Mouse (Mus musculus) testis, adult 2 months (tissue): ENCODE data around the gene Vti1a. TPM values are rescaled to one million over a fixed set of nuclear protein-coding genes. Genes with fewer than 3 reads are reported as not detected.

Experiments
- H3K27ac ChIP-seq: fragments of 200-500 bp; 2 replicates; pipeline ENCODE4 v1.5.1; 2012; ENCODE audit warnings: low read depth, low read length; ENCODE audit not compliant: control insufficient read depth, insufficient read depth
- H3K27me3 ChIP-seq: fragments of 200-500 bp; 2 replicates; pipeline ENCODE4 v1.6.1; 2012; ENCODE audit warnings: mild to moderate bottlenecking, low read length, moderate library complexity; ENCODE audit not compliant: control insufficient read depth, insufficient read depth
- H3K36me3 ChIP-seq: fragments of 200-500 bp; 2 replicates; pipeline ENCODE4 v1.6.1; 2012; ENCODE audit warnings: mild to moderate bottlenecking, low read length; ENCODE audit not compliant: control insufficient read depth, insufficient read depth
- H3K4me1 ChIP-seq: fragments of 200-500 bp; 2 replicates; pipeline ENCODE4 v1.6.1; 2012; ENCODE audit warnings: low read length; ENCODE audit not compliant: control insufficient read depth, insufficient read depth
- H3K4me3 ChIP-seq: fragments of 200-500 bp; 2 replicates; pipeline ENCODE4 v1.5.1; 2012; ENCODE audit warnings: low read depth, mild to moderate bottlenecking, low read length, moderate library complexity, mixed read lengths; ENCODE audit not compliant: control insufficient read depth
- CTCF ChIP-seq: fragments of 200-500 bp; IDR thresholded peaks from 2 replicates; pipeline ENCODE4 v1.5.1; 2012; ENCODE audit warnings: low read depth, mild to moderate bottlenecking, inconsistent platforms, low read length, moderate library complexity; ENCODE audit not compliant: control insufficient read depth, insufficient read depth, insufficient replicate concordance
- POLR2A ChIP-seq: fragments of 200-500 bp; IDR thresholded peaks from 2 replicates; pipeline ENCODE4 v1.6.1; 2012; ENCODE audit warnings: low read depth, mild to moderate bottlenecking, inconsistent platforms, low read length, moderate library complexity; ENCODE audit not compliant: control insufficient read depth
- polyA plus RNA-seq: library from polyadenylated mRNA; depleted of rRNA; stranded (reverse); fragments of >200 nt; gene quantifications from 2 replicates; pipeline ENCODE4 v1.2.3, GENCODE M21; 2012

Gene Vti1a
- polyA plus RNA-seq, 1 experiment, result 4.7 TPM

- Histone ChIP-seq H3K4me1 (no peaks in the 10 kb centered on the region), H3K27me3 (no peaks in the 10 kb centered on the region), H3K27ac (no peak overlapping the region), H3K4me3 (no peak overlapping the region), H3K36me3 (no peaks in the 10 kb centered on the region)
- TF ChIP-seq POLR2A (no peak), CTCF (no peak)
These were observed 62.8 kb downstream of the Vti1a start for GRCm38 (mm10) chr19:55378884-55379283.

GRCm38 (mm10) chr19:55380764-55381163 lies 64.7 kb downstream of the Vti1a start:
- no peak overlapping the region for H3K4me3 ChIP-seq
- no peaks in the 10 kb centered on the region for H3K4me1 ChIP-seq
- H3K27ac ChIP-seq, result no peak overlapping the region
- H3K27me3 ChIP-seq, result no peaks in the 10 kb centered on the region
- no peak for TF ChIP-seq POLR2A
- TF ChIP-seq CTCF, result no peak
- H3K36me3 ChIP-seq, result no peaks in the 10 kb centered on the region

GRCm38 (mm10) chr19:55381343-55381742 lies 65.2 kb downstream of the Vti1a start:
- Histone ChIP-seq H3K4me3 (no peak overlapping the region), H3K27ac (no peak overlapping the region; the same call in 1 of the 2 replicates), H3K27me3 (no peaks in the 10 kb centered on the region), H3K4me1 (no peaks in the 10 kb centered on the region), H3K36me3 (no peaks in the 10 kb centered on the region)
- TF ChIP-seq POLR2A, result no peak
- no peak for TF ChIP-seq CTCF

GRCm38 (mm10) chr19:55382745-55383144 lies 66.7 kb downstream of the Vti1a start:
- H3K36me3 ChIP-seq, result no peaks in the 10 kb centered on the region
- no peak overlapping the region for H3K4me3 ChIP-seq
- no peaks in the 10 kb centered on the region for H3K4me1 ChIP-seq
- TF ChIP-seq CTCF (no peak), POLR2A (no peak)
- no peaks in the 10 kb centered on the region for H3K27me3 ChIP-seq
- H3K27ac ChIP-seq, result no peak overlapping the region

- Histone ChIP-seq H3K36me3 (no peaks in the 10 kb centered on the region), H3K4me3 (no peak overlapping the region), H3K27ac (no peak overlapping the region), H3K4me1 (no peaks in the 10 kb centered on the region), H3K27me3 (no peaks in the 10 kb centered on the region)
- TF ChIP-seq POLR2A, result no peak
- no peak for TF ChIP-seq CTCF
These were observed 68.5 kb downstream of the Vti1a start for GRCm38 (mm10) chr19:55384634-55385033.

- Histone ChIP-seq H3K27me3 (no peaks in the 10 kb centered on the region), H3K27ac (no peak overlapping the region), H3K4me3 (no peak overlapping the region), H3K4me1 (no peaks in the 10 kb centered on the region), H3K36me3 (no peaks in the 10 kb centered on the region)
- TF ChIP-seq CTCF, result no peak
- no peak for TF ChIP-seq POLR2A
These were observed 72.9 kb downstream of the Vti1a start for GRCm38 (mm10) chr19:55389019-55389418.

- H3K4me3 ChIP-seq, result no peak overlapping the region
- no peaks in the 10 kb centered on the region for H3K36me3 ChIP-seq
- H3K27me3 ChIP-seq, result no peaks in the 10 kb centered on the region
- no peak overlapping the region for H3K27ac ChIP-seq
- no peaks in the 10 kb centered on the region for H3K4me1 ChIP-seq
- TF ChIP-seq CTCF (no peak), POLR2A (no peak)
These were observed 74.2 kb downstream of the Vti1a start for GRCm38 (mm10) chr19:55390323-55390722.

- Histone ChIP-seq H3K27ac (no peak overlapping the region), H3K36me3 (no peaks in the 10 kb centered on the region), H3K4me3 (no peak overlapping the region), H3K27me3 (no peaks in the 10 kb centered on the region), H3K4me1 (no peaks in the 10 kb centered on the region)
- no peak for TF ChIP-seq CTCF
- no peak for TF ChIP-seq POLR2A
These were observed 85.5 kb downstream of the Vti1a start for GRCm38 (mm10) chr19:55401638-55402037.

GRCm38 (mm10) chr19:55408486-55408885 lies 92.4 kb downstream of the Vti1a start:
- TF ChIP-seq CTCF, result no peak
- TF ChIP-seq POLR2A, result no peak
- Histone ChIP-seq H3K27me3 (no peaks in the 10 kb centered on the region), H3K4me3 (no peak overlapping the region), H3K27ac (no peak overlapping the region), H3K4me1 (no peaks in the 10 kb centered on the region), H3K36me3 (no peaks in the 10 kb centered on the region)
